Mouse (Mus musculus) heart, embryonic 11.5 days (tissue): ENCODE data around the gene Esyt1. TPM values are rescaled to one million over a fixed set of nuclear protein-coding genes. Genes with fewer than 3 reads are reported as not detected.
"Not testable (repeated sequence)": the region's sequence is repeated elsewhere in the genome, so short reads cannot be mapped to it uniquely, and the experiment has no call there.

Source experiments
- ATAC-seq: fragments of 200-750 bp; cut with Nextera tagmentation; replicated peaks from 2 replicates; pipeline ENCODE4 v1.8.0; 2017; ENCODE audit warnings: moderate library complexity; ENCODE audit not compliant: insufficient number of reproducible peaks, low FRiP score, low TSS enrichment
- H3K27ac ChIP-seq: fragments of 300-500 bp; sonication (generic); 2 replicates; pipeline ENCODE4 v1.5.1; 2014; ENCODE audit warnings: mild to moderate bottlenecking, low read depth, low read length
- H3K27me3 ChIP-seq: fragments of 300-500 bp; sonication (generic); 2 replicates; pipeline ENCODE4 v1.6.1; 2014; ENCODE audit warnings: mild to moderate bottlenecking, low read length, mixed read lengths; ENCODE audit not compliant: control insufficient read depth, insufficient read depth
- H3K36me3 ChIP-seq: fragments of 300-500 bp; sonication (generic); 2 replicates; pipeline ENCODE4 v1.6.1; 2014; ENCODE audit warnings: mild to moderate bottlenecking, low read length, moderate library complexity, mixed read lengths; ENCODE audit not compliant: control insufficient read depth, insufficient read depth
- H3K4me1 ChIP-seq: fragments of 300-500 bp; sonication (generic); 2 replicates; pipeline ENCODE4 v1.6.1; 2014; ENCODE audit warnings: low read length; ENCODE audit not compliant: control insufficient read depth, insufficient read depth
- H3K4me2 ChIP-seq: fragments of 300-500 bp; sonication (generic); 2 replicates; pipeline ENCODE4 v1.6.1; 2014; ENCODE audit warnings: mild to moderate bottlenecking, moderate library complexity
- H3K4me3 ChIP-seq: fragments of 300-500 bp; sonication (generic); 2 replicates; pipeline ENCODE4 v1.5.1; 2014; ENCODE audit warnings: low read depth, low read length
- H3K9ac ChIP-seq: fragments of 300-500 bp; sonication (generic); 2 replicates; pipeline ENCODE4 v1.6.1; 2014; ENCODE audit warnings: mild to moderate bottlenecking, low read depth, low read length, moderate library complexity
- H3K9me3 ChIP-seq: fragments of 300-500 bp; sonication (generic); replicated peaks from 2 replicates; pipeline ENCODE4 v1.6.1; 2016; ENCODE audit warnings: low read length; ENCODE audit not compliant: control insufficient read depth
- WGBS: fragments of 180-500 bp; shearing (Covaris S2); extraction: QIAGEN DNeasy Blood & Tissue Kit; methylation state at CpG from one replicate; pipeline ENCODE4 v1.1.7; 2014; ENCODE audit not compliant: insufficient replicate concordance; 5-methylcytosine and 5-hydroxymethylcytosine counted together
- polyA plus RNA-seq: library from polyadenylated mRNA; unstranded; fragments of >200 nt; fragmentation: Nextera tagmentation; extraction: Ambion mirVana; gene quantifications from 2 replicates; pipeline ENCODE4 v1.2.1, GENCODE M21; 2014

The Esyt1 gene
- polyA plus RNA-seq, 1 experiment from 2014 or later = 14.5 TPM

GRCm38 (mm10) chr10:128505371-128505667, 20.4 kb downstream of the Esyt1 start:
- H3K36me3 ChIP-seq, H3K9ac ChIP-seq, H3K27ac ChIP-seq, H3K9me3 ChIP-seq, H3K4me3 ChIP-seq, H3K27me3 ChIP-seq, H3K4me2 ChIP-seq, H3K4me1 ChIP-seq, ATAC-seq: not testable (repeated sequence)
- WGBS = 84% methylated on average over 5 of the region's 5 CpGs

GRCm38 (mm10) chr10:128504641-128505370, 20.9 kb downstream of the Esyt1 start:
- H3K9me3 ChIP-seq = no peaks in the 10 kb centered on the region
- no peak overlapping the region for H3K4me3 ChIP-seq
- no peak overlapping the region for H3K27ac ChIP-seq
- H3K4me2 ChIP-seq = no peak overlapping the region
- no peaks in the 10 kb centered on the region; the same call in 1 of the 2 replicates for H3K36me3 ChIP-seq
- peaks cover 3% of the 10 kb centered on the region for H3K4me1 ChIP-seq
- no peaks in the 10 kb centered on the region for H3K27me3 ChIP-seq
- ATAC-seq = no peak
- 65% methylated on average over 9 of the region's 9 CpGs for WGBS
- no peak overlapping the region for H3K9ac ChIP-seq

- ATAC-seq = no peak
- WGBS = 77% methylated on average over 3 of the region's 3 CpGs
- Histone ChIP-seq H3K4me2 (no peak overlapping the region), H3K27ac (no peak overlapping the region), H3K9me3 (no peaks in the 10 kb centered on the region), H3K4me3 (no peak overlapping the region), H3K4me1 (peaks cover 3% of the 10 kb centered on the region), H3K9ac (no peak overlapping the region), H3K36me3 (no peaks in the 10 kb centered on the region), H3K27me3 (no peaks in the 10 kb centered on the region)
Observed at GRCm38 (mm10) chr10:128504012-128504411, 21.7 kb downstream of the Esyt1 start.

- ATAC-seq = no peak
- 80% methylated on average over 8 of the region's 8 CpGs for WGBS
Observed at GRCm38 (mm10) chr10:128503532-128503931, 22.1 kb downstream of the Esyt1 start.

GRCm38 (mm10) chr10:128502341-128502740, 23.3 kb downstream of the Esyt1 start:
- Histone ChIP-seq H3K36me3 (no peaks in the 10 kb centered on the region), H3K4me3 (no peak overlapping the region), H3K9me3 (no peaks in the 10 kb centered on the region), H3K4me1 (peaks cover 4% of the 10 kb centered on the region), H3K27ac (no peak overlapping the region), H3K9ac (no peak overlapping the region), H3K27me3 (no peaks in the 10 kb centered on the region), H3K4me2 (no peak overlapping the region)
- no peak for ATAC-seq
- WGBS = 79% methylated on average over 5 of the region's 5 CpGs

More at GRCm38 (mm10) chr10:128503532-128503931, 22.1 kb downstream of the Esyt1 start:
- no peak overlapping the region for H3K4me3 ChIP-seq
- no peak overlapping the region for H3K27ac ChIP-seq
- H3K9ac ChIP-seq = no peak overlapping the region
- no peak overlapping the region for H3K4me2 ChIP-seq
- H3K36me3 ChIP-seq = no peaks in the 10 kb centered on the region
- H3K27me3 ChIP-seq = no peaks in the 10 kb centered on the region
- H3K9me3 ChIP-seq = no peaks in the 10 kb centered on the region
- H3K4me1 ChIP-seq = peaks cover 3% of the 10 kb centered on the region

- Histone ChIP-seq H3K9me3 (no peaks in the 10 kb centered on the region), H3K9ac (peak overlapping the region; percentile 70), H3K27me3 (no peaks in the 10 kb centered on the region), H3K36me3 (no peaks in the 10 kb centered on the region), H3K4me3 (peak overlapping the region; percentile 51), H3K4me2 (peak overlapping the region; percentile 66), H3K4me1 (peaks cover 26% of the 10 kb centered on the region), H3K27ac (peak overlapping the region; percentile 88)
- WGBS = 2% methylated on average over 21 of the region's 21 CpGs
- ATAC-seq = peak; percentile 18; the same call in 1 of the 2 replicates
Observed at GRCm38 (mm10) chr10:128499116-128499671, 26.5 kb downstream of the Esyt1 start.

GRCm38 (mm10) chr10:128498590-128498989, 27.1 kb downstream of the Esyt1 start, which contains the start of gene Myl6b:
Myl6b (minus strand) TSS chr10:128498685.
- peak within 1 kb of the TSS; percentile 70 for H3K9ac ChIP-seq
- H3K4me1 ChIP-seq = peaks cover 24% of the 10 kb centered on the region
- no peaks in the 10 kb centered on the region for H3K27me3 ChIP-seq
- peak within 1 kb of the TSS; percentile 51 for H3K4me3 ChIP-seq
- H3K27ac ChIP-seq = peak within 1 kb of the TSS; percentile 88
- peak within 1 kb of the TSS; percentile 66 for H3K4me2 ChIP-seq
- H3K36me3 ChIP-seq = no peaks in the 10 kb centered on the region
- 0% methylated on average over 27 of the region's 27 CpGs for WGBS
- H3K9me3 ChIP-seq = no peaks in the 10 kb centered on the region
- ATAC-seq = peak; percentile 90

- H3K36me3 ChIP-seq = no peaks in the 10 kb centered on the region
- no peak overlapping the region; the same call in 1 of the 2 replicates for H3K4me2 ChIP-seq
- no peak overlapping the region for H3K4me3 ChIP-seq
- peak overlapping the region; percentile 39; the same call in 1 of the 2 replicates for H3K9ac ChIP-seq
- H3K27me3 ChIP-seq = no peaks in the 10 kb centered on the region
- H3K4me1 ChIP-seq = peaks cover 24% of the 10 kb centered on the region
- WGBS = 44% methylated on average over 6 of the region's 6 CpGs
- no peaks in the 10 kb centered on the region for H3K9me3 ChIP-seq
- no peak overlapping the region for H3K27ac ChIP-seq
- ATAC-seq = no peak
Observed at GRCm38 (mm10) chr10:128497134-128497737, 28.4 kb downstream of the Esyt1 start.
